Mouse (Mus musculus) embryonic facial prominence, embryonic 10.5 days (tissue): ENCODE results near the gene BC037034. TPM values are rescaled to one million over a fixed set of nuclear protein-coding genes. Genes with fewer than 3 reads are reported as not detected.

Experiments used
- DNase-seq: peaks from one replicate; pipeline ENCODE4 v3.0.0-alpha.2; 2017; ENCODE audit warnings: low spot score
- H3K27ac ChIP-seq: fragments of 300-500 bp; sonication (generic); replicated peaks from 2 replicates; pipeline ENCODE4 v1.5.1; 2016; ENCODE audit warnings: mild to moderate bottlenecking
- H3K27me3 ChIP-seq: fragments of 300-500 bp; sonication (generic); replicated peaks from 2 replicates; pipeline ENCODE4 v1.6.1; 2016; ENCODE audit warnings: low read depth, mild to moderate bottlenecking; ENCODE audit not compliant: poor library complexity, severe bottlenecking
- H3K36me3 ChIP-seq: fragments of 300-500 bp; sonication (generic); replicated peaks from 2 replicates; pipeline ENCODE4 v1.6.1; 2016; ENCODE audit warnings: mild to moderate bottlenecking, moderate library complexity
- H3K4me1 ChIP-seq: fragments of 300-500 bp; sonication (generic); 2 replicates; pipeline ENCODE4 v1.6.1; 2016
- H3K4me3 ChIP-seq: fragments of 300-500 bp; sonication (generic); 2 replicates; pipeline ENCODE4 v1.5.1; 2016; ENCODE audit warnings: mild to moderate bottlenecking, moderate library complexity
- H3K9me3 ChIP-seq: fragments of 300-500 bp; sonication (generic); 2 replicates; pipeline ENCODE4 v1.6.1; 2016; ENCODE audit warnings: mild to moderate bottlenecking
- WGBS: fragments of 180-500 bp; shearing (Covaris S2); methylation state at CpG from one replicate; pipeline ENCODE4 v1.1.7; 2016; 5-methylcytosine and 5-hydroxymethylcytosine counted together
- polyA plus RNA-seq: library from polyadenylated mRNA; unstranded; fragments of >200 nt; fragmentation: Nextera tagmentation; extraction: Ambion mirVana; gene quantifications from 2 replicates; pipeline ENCODE4 v1.2.1, GENCODE M21; 2016

The BC037034 gene
- polyA plus RNA-seq, 1 experiment from 2014 or later: 5.7 TPM

DNA sequence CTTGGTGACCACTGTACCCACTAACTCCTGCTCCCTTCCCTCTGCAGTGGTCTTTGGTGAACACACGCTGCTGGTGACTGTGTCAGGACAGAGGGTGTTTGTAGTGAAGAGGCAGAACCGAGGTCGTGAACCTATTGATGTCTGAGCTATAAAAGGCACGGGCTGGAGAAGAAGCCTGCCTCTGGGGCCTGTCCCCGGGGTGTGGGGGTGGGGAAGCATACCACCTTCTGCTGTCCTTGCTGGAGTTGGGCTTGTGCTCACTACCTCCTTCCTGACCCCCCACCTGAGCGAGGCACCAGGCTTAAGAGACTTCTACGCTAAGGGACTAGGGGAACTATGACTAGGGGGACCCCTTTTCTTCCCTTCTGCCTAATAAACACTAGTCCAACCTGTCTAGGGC is 4.8 kb downstream of the BC037034 start:
- peaks cover 47% of the 10 kb centered on the region for H3K36me3 ChIP-seq
- H3K4me3 ChIP-seq: 0 out of 2 replicates have a peak overlapping the region, but pooled peaks have one; percentile 13
- peaks cover 37% of the 10 kb centered on the region for H3K4me1 ChIP-seq
- DNase-seq: no peak
- H3K27me3 ChIP-seq: no peaks in the 10 kb centered on the region
- 63% methylated on average over 7 of the region's 7 CpGs for WGBS
- H3K9me3 ChIP-seq: no peaks in the 10 kb centered on the region
- no peak overlapping the region for H3K27ac ChIP-seq

DNA sequence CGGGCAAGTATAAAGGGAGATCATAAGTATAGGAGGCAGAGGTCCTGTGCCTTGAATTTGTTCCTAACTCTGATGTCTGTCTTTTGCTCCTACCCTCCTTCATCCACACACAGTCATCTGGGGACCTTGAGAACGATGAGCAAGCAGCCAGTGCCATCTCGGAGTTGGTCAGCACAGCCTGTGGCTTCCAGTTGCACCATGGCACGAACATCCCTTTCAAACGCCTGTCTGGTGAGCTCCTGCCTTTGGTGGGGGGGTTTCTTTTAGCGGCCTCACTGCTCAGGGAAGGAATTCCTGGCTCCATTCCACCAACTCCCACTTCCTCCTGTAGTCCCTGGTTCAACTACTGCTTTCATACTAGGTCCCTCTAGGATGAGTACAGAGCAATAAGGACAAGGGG is 5.3 kb downstream of the BC037034 start:
- WGBS: 75% methylated on average over 6 of the region's 6 CpGs
- H3K36me3 ChIP-seq: peaks cover 47% of the 10 kb centered on the region

DNA sequence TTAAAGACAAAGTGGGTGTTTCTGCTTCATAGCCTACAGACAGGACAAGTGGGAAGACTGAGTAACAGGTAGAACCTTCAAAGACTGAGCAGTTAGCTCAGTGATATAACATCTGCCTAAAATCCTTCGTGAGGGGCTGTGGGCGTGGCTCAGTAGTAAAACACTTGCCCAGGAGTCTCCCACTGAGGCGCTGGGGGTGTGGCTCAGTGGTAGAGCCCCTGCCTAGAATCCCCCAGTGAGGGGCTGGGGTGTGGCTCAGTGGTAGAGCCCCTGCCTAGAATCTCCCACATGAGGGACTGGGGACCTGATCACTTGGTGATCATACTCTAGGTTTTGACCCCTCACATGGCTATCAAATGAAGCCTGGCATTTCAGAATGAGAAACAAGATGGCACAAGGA is 5.8 kb downstream of the BC037034 start:
- H3K27me3 ChIP-seq: no peaks in the 10 kb centered on the region
- no peak overlapping the region for H3K27ac ChIP-seq
- WGBS: 88% methylated on average over 3 of the region's 3 CpGs
- H3K4me1 ChIP-seq: peaks cover 32% of the 10 kb centered on the region
- no peak overlapping the region for H3K4me3 ChIP-seq
- peaks cover 47% of the 10 kb centered on the region for H3K36me3 ChIP-seq
- DNase-seq: no peak
- H3K9me3 ChIP-seq: no peaks in the 10 kb centered on the region

More for the DNA sequence above, 5.3 kb downstream of the BC037034 start:
- Histone ChIP-seq H3K27me3 (no peaks in the 10 kb centered on the region), H3K4me1 (peaks cover 37% of the 10 kb centered on the region), H3K27ac (no peak overlapping the region), H3K4me3 (no peak overlapping the region), H3K9me3 (no peaks in the 10 kb centered on the region)
- no peak for DNase-seq

DNA sequence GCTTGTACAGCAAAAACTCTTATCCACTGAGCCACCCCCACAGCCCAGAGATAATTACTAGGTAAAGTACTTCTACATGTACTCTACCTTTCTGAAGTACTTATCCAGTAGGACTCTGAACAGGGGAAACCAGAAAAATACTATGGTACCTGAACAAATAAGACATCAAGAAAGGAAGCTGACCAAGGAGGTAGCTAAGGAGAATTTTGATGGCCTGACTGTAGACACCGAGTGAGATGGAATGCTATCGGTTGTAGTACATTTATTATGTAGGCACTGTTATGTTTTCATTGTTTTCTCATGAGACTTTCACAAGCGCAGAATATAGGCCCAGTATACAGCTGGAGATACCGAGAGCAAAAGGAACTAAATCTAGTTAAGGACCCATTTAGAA is 6.3 kb downstream of the BC037034 start:
- WGBS: 93% methylated on average over 4 of the region's 4 CpGs

GRCm38 (mm10) chr5:138256966-138257584 is 6.8 kb downstream of the BC037034 start:
- Histone ChIP-seq H3K9me3 (no peaks in the 10 kb centered on the region), H3K27me3 (no peaks in the 10 kb centered on the region), H3K36me3 (peaks cover 41% of the 10 kb centered on the region), H3K4me1 (peaks cover 22% of the 10 kb centered on the region), H3K27ac (no peak overlapping the region), H3K4me3 (no peak overlapping the region)
- WGBS: 88% methylated on average over 10 of the region's 10 CpGs
- no peak for DNase-seq

More for the DNA sequence above, 6.3 kb downstream of the BC037034 start:
- DNase-seq: no peak
- Histone ChIP-seq H3K27ac (no peak overlapping the region), H3K4me1 (peaks cover 27% of the 10 kb centered on the region), H3K27me3 (no peaks in the 10 kb centered on the region), H3K9me3 (no peaks in the 10 kb centered on the region), H3K36me3 (peaks cover 46% of the 10 kb centered on the region), H3K4me3 (no peak overlapping the region)

DNA sequence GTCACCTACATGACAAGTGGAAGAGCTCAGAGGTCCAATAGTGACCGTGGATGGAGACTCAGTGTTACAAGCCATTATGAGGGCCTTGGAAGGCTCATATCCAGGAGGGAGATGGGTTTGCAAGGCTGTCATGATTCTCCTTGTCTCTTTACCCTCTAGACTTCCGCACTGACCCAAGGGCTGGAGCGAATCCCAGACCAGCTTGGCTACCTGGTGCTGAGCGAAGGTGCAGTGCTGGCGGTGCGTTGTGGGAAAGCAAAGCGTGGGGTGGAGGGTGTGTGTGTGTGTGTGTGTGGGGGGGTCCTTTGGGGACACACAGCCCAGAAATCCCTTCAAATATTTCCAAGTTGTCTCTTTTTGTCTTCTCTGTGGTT is 7.8 kb downstream of the BC037034 start:
- 18% methylated on average over 7 of the region's 7 CpGs for WGBS
- no peak for DNase-seq

GRCm38 (mm10) chr5:138255353-138256093 is 8.3 kb downstream of the BC037034 start, which contains the start of gene Lamtor4:
TSS of gene Lamtor4 (plus strand) at chr5:138255482.
- H3K4me3 ChIP-seq: peak within 1 kb of the TSS; percentile 82
- no peaks in the 10 kb centered on the region for H3K9me3 ChIP-seq
- peaks cover 26% of the 10 kb centered on the region for H3K36me3 ChIP-seq
- WGBS: under 1% methylated on average over 38 of the region's 38 CpGs
- peak; percentile 92 for DNase-seq
- H3K27ac ChIP-seq: peak within 1 kb of the TSS; percentile 84
- H3K4me1 ChIP-seq: peaks cover 14% of the 10 kb centered on the region
- no peaks in the 10 kb centered on the region for H3K27me3 ChIP-seq

More for the DNA sequence above, 7.8 kb downstream of the BC037034 start:
- H3K27me3 ChIP-seq: no peaks in the 10 kb centered on the region
- H3K4me3 ChIP-seq: peak overlapping the region; percentile 82
- H3K27ac ChIP-seq: peak overlapping the region; percentile 84
- no peaks in the 10 kb centered on the region for H3K9me3 ChIP-seq
- H3K4me1 ChIP-seq: peaks cover 14% of the 10 kb centered on the region
- H3K36me3 ChIP-seq: peaks cover 31% of the 10 kb centered on the region

DNA sequence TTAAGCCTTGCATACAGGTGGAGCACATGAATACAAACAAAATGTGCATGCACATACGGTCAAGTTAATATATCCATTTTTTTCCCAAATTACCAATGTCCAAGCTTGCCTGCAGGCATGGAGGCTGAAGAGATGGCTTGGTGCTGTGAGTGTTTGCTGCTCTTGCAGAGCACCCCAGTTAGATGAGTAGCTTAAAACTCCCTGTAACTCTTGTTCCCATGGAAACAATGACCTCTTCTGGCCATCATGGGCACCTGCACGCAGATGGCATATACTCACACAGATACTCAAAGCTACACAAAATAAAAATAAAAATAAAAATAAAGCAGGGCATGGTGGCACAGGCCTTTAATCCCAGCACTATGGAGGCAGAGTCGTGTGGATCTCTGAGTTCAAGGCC is 10.8 kb downstream of the BC037034 start:
- DNase-seq: no peak
- H3K4me3 ChIP-seq: no peak overlapping the region
- H3K27me3 ChIP-seq: no peaks in the 10 kb centered on the region
- H3K36me3 ChIP-seq: peaks cover 1% of the 10 kb centered on the region
- no peak overlapping the region for H3K27ac ChIP-seq
- 87% methylated on average over 3 of the region's 3 CpGs for WGBS
- H3K9me3 ChIP-seq: no peaks in the 10 kb centered on the region
- peaks cover 14% of the 10 kb centered on the region for H3K4me1 ChIP-seq

GRCm38 (mm10) chr5:138251144-138251543 is 12.7 kb downstream of the BC037034 start:
- Histone ChIP-seq H3K4me1 (peaks cover 10% of the 10 kb centered on the region), H3K27me3 (no peaks in the 10 kb centered on the region), H3K36me3 (no peaks in the 10 kb centered on the region), H3K4me3 (no peak overlapping the region), H3K9me3 (no peaks in the 10 kb centered on the region), H3K27ac (no peak overlapping the region)
- 89% methylated on average over 12 of the region's 12 CpGs for WGBS
- no peak for DNase-seq

DNA sequence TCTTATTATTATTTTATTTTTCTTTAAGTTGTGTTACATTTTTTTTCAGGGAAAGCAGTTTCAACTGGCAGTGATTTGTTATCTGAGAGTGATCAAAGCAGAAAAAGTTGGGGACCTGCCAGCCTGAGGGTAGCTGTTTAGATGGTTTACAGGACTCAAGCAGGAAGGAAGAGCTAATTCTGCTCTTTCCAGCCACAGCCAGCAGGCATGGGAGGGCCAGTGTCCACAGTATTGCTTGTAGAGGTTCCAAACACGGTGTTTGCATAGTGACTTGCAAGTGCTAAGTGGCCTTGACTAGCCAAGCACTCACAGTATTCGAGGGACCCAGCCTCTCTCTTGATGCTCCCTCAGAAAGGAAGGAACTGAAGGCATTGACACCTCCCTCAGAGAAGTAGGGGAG is 22.3 kb downstream of the BC037034 start:
- H3K36me3 ChIP-seq: no peaks in the 10 kb centered on the region
- H3K27ac ChIP-seq: no peak overlapping the region
- H3K4me1 ChIP-seq: no peaks in the 10 kb centered on the region
- H3K4me3 ChIP-seq: no peak overlapping the region
- DNase-seq: no peak
- no peaks in the 10 kb centered on the region for H3K27me3 ChIP-seq
- H3K9me3 ChIP-seq: no peaks in the 10 kb centered on the region
- 48% methylated on average over 2 of the region's 2 CpGs for WGBS

- no peaks in the 10 kb centered on the region for H3K9me3 ChIP-seq
- DNase-seq: no peak
- H3K36me3 ChIP-seq: no peaks in the 10 kb centered on the region
- no peak overlapping the region for H3K27ac ChIP-seq
- H3K4me3 ChIP-seq: no peak overlapping the region
- no peaks in the 10 kb centered on the region for H3K4me1 ChIP-seq
- no peaks in the 10 kb centered on the region for H3K27me3 ChIP-seq
Measured at GRCm38 (mm10) chr5:138234224-138234623, 29.6 kb downstream of the BC037034 start.

GRCm38 (mm10) chr5:138233778-138234177 is 30.1 kb downstream of the BC037034 start:
- no peaks in the 10 kb centered on the region for H3K4me1 ChIP-seq
- no peaks in the 10 kb centered on the region for H3K36me3 ChIP-seq
- no peak for DNase-seq
- no peak overlapping the region for H3K4me3 ChIP-seq
- 88% methylated on average over 2 of the region's 2 CpGs for WGBS
- H3K27ac ChIP-seq: no peak overlapping the region
- H3K27me3 ChIP-seq: no peaks in the 10 kb centered on the region
- no peaks in the 10 kb centered on the region for H3K9me3 ChIP-seq

GRCm38 (mm10) chr5:138229511-138229910 is 34.3 kb downstream of the BC037034 start:
- WGBS: 96% methylated on average over 3 of the region's 3 CpGs
- DNase-seq: no peak
- Histone ChIP-seq H3K9me3 (no peaks in the 10 kb centered on the region), H3K4me1 (no peaks in the 10 kb centered on the region), H3K27ac (no peak overlapping the region), H3K27me3 (no peaks in the 10 kb centered on the region), H3K36me3 (no peaks in the 10 kb centered on the region), H3K4me3 (no peak overlapping the region)
